Mouse (Mus musculus) lung, adult 2 months (tissue): ENCODE results near the gene Sorl1. TPM values are rescaled to one million over a fixed set of nuclear protein-coding genes. Genes with fewer than 3 reads are reported as not detected.

Source experiments
- DNase-seq: peaks from one replicate; pipeline ENCODE4 v3.0.0; 2022
- H3K4me1 ChIP-seq: fragments of 200-500 bp; 2 replicates; pipeline ENCODE4 v1.6.1; 2011; ENCODE audit warnings: low read length; ENCODE audit not compliant: control insufficient read depth, insufficient read depth
- H3K4me3 ChIP-seq: fragments of 200-500 bp; replicated peaks from 2 replicates; pipeline ENCODE3; 2011; ENCODE audit warnings: low read depth, mild to moderate bottlenecking, control low read depth, low read length; ENCODE audit errors: extremely low read depth
- CTCF ChIP-seq: fragments of 200-500 bp; IDR thresholded peaks from 2 replicates; pipeline ENCODE4 v1.5.1; 2011; ENCODE audit warnings: mild to moderate bottlenecking, low read length, control low read depth; ENCODE audit not compliant: insufficient read depth
- POLR2A ChIP-seq: fragments of 200-500 bp; IDR thresholded peaks from 2 replicates; pipeline ENCODE4 v1.6.1; 2011; ENCODE audit warnings: low read depth, mild to moderate bottlenecking, control low read depth, low read length, borderline replicate concordance; ENCODE audit errors: extremely low read depth
- WGBS: fragments of 180-500 bp; shearing (Covaris S2); methylation state at CpG from one replicate; pipeline ENCODE4 v1.1.7; 2018; 5-methylcytosine and 5-hydroxymethylcytosine counted together
- polyA plus RNA-seq: library from polyadenylated mRNA; depleted of rRNA; stranded (reverse); fragments of >200 nt; gene quantifications from 2 replicates; pipeline ENCODE4 v1.2.3, GENCODE M21; 2012

Sorl1 gene
- polyA plus RNA-seq, 1 experiment, result 77.9 TPM

- WGBS, result 69% methylated on average over 19 of the region's 19 CpGs
- TF ChIP-seq POLR2A, result no peak
- no peak for TF ChIP-seq CTCF
- 0 out of 2 replicates have a peak, but pooled peaks cover 2% of the 10 kb centered on the region for H3K4me1 ChIP-seq
- H3K4me3 ChIP-seq, result no peak overlapping the region
- DNase-seq, result no peak
Measured at GRCm38 (mm10) chr9:42033291-42034115, 90.6 kb downstream of the Sorl1 start.

- H3K4me3 ChIP-seq, result no peak overlapping the region
- 60% methylated on average over 9 of the region's 9 CpGs for WGBS
- H3K4me1 ChIP-seq, result 0 out of 2 replicates have a peak, but pooled peaks cover 2% of the 10 kb centered on the region
- no peak for DNase-seq
- TF ChIP-seq CTCF (no peak), POLR2A (no peak)
Measured at GRCm38 (mm10) chr9:42032419-42032818, 91.7 kb downstream of the Sorl1 start.

GRCm38 (mm10) chr9:42028807-42029206 lies 95.3 kb downstream of the Sorl1 start:
- H3K4me3 ChIP-seq, result no peak overlapping the region
- DNase-seq, result no peak
- no peak for TF ChIP-seq CTCF
- no peak for TF ChIP-seq POLR2A
- no peaks in the 10 kb centered on the region for H3K4me1 ChIP-seq
- 46% methylated on average over 4 of the region's 4 CpGs for WGBS

DNA sequence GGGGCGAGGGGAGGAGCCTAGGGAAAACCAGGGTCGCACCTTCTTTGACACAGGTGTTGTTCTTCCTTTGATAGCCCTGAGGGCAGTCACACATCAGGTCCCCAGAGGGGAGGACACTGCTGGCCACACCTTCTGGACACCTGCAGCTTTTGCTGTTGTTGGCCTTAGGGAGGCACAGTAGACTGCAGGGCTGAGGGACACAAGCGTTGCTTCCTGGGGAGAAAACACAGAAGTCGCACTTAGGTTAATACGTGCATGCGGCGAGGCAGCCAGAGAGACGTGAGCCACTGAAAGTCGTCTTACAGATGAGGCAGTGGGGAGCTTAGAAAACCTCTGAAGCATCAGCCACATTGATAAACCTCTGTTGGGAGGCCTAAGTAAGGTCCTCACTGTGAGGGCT lies 99.8 kb downstream of the Sorl1 start:
- no peaks in the 10 kb centered on the region for H3K4me1 ChIP-seq
- no peak overlapping the region for H3K4me3 ChIP-seq
- 66% methylated on average over 9 of the region's 9 CpGs for WGBS
- no peak for DNase-seq
- TF ChIP-seq POLR2A, result no peak
- TF ChIP-seq CTCF, result no peak

DNA sequence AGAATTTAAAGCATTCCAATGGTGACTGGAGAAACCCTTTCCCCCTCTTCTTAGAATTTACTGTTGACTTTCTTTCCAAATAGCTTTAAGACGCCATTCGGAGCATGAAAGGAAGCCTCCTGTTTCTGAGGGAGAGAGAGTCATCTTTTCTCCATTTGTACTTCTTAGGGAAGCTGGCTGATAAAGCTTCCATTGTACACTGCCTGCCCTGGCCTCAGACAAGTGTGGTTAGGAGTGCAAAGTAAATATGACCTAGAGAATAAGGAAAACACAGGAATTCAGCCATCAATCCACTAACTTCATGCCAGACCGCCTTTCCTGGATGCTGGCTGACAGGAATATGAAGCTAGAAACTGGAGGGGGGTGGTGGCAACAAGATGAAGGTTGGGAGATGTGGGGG lies 100.7 kb downstream of the Sorl1 start:
- TF ChIP-seq CTCF, result no peak
- no peak for TF ChIP-seq POLR2A
- WGBS, result 59% methylated on average over 3 of the region's 3 CpGs
- Histone ChIP-seq H3K4me3 (no peak overlapping the region), H3K4me1 (no peaks in the 10 kb centered on the region)
- no peak for DNase-seq

DNA sequence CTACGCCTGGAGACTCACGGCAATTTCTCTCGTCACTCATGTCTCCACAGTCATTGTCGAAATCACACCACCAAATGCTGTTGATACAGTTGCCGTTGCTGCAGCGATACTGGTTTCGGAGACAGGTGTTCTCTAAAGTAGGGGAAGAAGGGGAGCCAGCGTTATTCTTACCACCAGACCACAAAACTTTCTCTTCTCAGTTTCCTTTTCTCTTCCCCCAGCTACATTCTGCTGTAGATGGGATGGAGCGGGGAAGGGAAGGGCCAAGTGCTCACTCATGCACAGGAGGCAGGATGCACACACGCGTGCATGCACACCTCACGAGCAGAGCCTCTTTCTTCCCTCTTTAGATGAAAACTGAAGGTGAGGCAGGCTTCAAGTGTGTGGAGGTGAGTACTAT lies 101.8 kb downstream of the Sorl1 start:
- WGBS, result 80% methylated on average over 12 of the region's 12 CpGs
- TF ChIP-seq POLR2A, result no peak
- TF ChIP-seq CTCF, result no peak
- Histone ChIP-seq H3K4me3 (no peak overlapping the region), H3K4me1 (no peaks in the 10 kb centered on the region)
- no peak for DNase-seq

DNA sequence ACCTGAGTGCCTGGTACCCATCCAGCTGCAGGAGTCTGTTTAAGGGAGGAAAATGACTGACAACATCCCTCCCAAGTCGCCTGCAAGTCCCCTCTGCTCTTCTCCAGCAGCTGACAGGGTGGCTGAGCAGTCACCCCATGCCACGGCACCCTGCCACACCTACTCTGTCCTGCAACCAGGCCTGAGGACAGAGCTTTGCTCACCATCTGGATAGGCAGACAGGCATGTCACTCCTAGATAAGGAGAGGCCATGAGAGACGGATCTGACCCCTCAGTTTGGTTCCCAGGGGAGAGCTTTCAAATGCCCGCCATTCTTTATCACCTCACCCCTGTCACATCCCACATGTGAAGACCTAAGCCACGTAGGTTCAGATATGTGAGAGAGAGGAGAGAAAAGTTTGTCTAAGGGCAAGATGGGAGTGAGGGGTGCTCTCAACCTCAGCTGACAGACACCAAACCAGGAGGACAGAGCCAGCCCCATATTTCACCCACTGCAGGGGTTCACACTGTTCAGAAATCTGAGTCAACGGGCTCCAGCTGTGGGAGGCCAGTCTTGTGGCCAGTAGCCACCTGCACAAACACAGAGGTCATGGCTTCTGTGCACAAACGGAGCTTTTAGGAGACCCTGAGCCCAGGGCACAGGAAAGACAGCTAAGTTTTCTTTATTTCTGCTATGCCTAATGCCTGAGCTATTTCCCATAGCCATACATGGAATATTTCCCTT lies 104.6 kb downstream of the Sorl1 start:
- WGBS, result 44% methylated on average over 7 of the region's 7 CpGs
- TF ChIP-seq CTCF (no peak), POLR2A (no peak)
- H3K4me1 ChIP-seq, result no peaks in the 10 kb centered on the region

DNA sequence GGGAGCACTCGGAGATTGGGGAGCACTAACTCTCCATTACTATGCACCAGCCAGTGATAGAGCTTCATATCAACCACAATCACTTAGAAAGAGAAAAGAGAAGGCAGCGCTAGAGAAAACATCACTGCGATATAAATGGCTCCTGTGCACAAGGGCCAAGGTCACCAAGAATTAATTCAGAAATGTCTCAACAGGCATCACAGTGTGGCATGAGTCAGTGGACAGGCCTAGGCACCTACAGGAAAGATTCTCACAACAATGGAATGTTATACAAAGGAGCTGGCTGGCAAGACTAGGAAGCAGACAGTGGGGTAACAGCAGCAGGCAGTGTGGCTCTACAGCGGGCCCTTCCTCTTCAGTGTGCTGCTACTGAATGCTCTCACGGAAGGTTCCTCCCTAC lies 115.6 kb downstream of the Sorl1 start:
- WGBS, result 85% methylated on average over 5 of the region's 5 CpGs
- no peak for TF ChIP-seq POLR2A
- no peak for TF ChIP-seq CTCF
- Histone ChIP-seq H3K4me1 (no peaks in the 10 kb centered on the region), H3K4me3 (no peak overlapping the region)
- DNase-seq, result no peak

More for the DNA sequence above, 104.6 kb downstream of the Sorl1 start:
- no peak overlapping the region for H3K4me3 ChIP-seq
- no peak for DNase-seq

- Histone ChIP-seq H3K4me3 (no peak overlapping the region), H3K4me1 (no peaks in the 10 kb centered on the region)
- TF ChIP-seq POLR2A, result no peak
- no peak for TF ChIP-seq CTCF
- DNase-seq, result no peak
- 61% methylated on average over 8 of the region's 8 CpGs for WGBS
Measured at GRCm38 (mm10) chr9:42005101-42005500, 119.0 kb downstream of the Sorl1 start.
